Mouse (Mus musculus) kidney, embryonic 14.5 days (tissue): ENCODE measurements around the gene Actl6a. TPM values are rescaled to one million over a fixed set of nuclear protein-coding genes. Genes with fewer than 3 reads are reported as not detected.

Source experiments
- ATAC-seq: fragments of 200-750 bp; cut with Nextera tagmentation; 2 replicates; pipeline ENCODE4 v1.8.0; 2017; ENCODE audit warnings: moderate number of reproducible peaks, mild to moderate bottlenecking, moderate TSS enrichment, moderate library complexity; ENCODE audit not compliant: low FRiP score, low TSS enrichment
- H3K27ac ChIP-seq: fragments of 300-500 bp; sonication (generic); 2 replicates; pipeline ENCODE4 v1.5.1; 2014; ENCODE audit warnings: low read depth, mild to moderate bottlenecking, low read length, moderate library complexity, mixed read lengths
- H3K27me3 ChIP-seq: fragments of 300-500 bp; sonication (generic); 2 replicates; pipeline ENCODE4 v1.6.1; 2014; ENCODE audit warnings: mild to moderate bottlenecking, low read length; ENCODE audit not compliant: control insufficient read depth, insufficient read depth
- H3K36me3 ChIP-seq: fragments of 300-500 bp; sonication (generic); 2 replicates; pipeline ENCODE4 v1.6.1; 2014; ENCODE audit warnings: low read length, mixed read lengths; ENCODE audit not compliant: control insufficient read depth, insufficient read depth
- H3K4me1 ChIP-seq: fragments of 300-500 bp; sonication (generic); 2 replicates; pipeline ENCODE4 v1.6.1; 2014; ENCODE audit warnings: low read length, mixed read lengths; ENCODE audit not compliant: control insufficient read depth, insufficient read depth
- H3K4me2 ChIP-seq: fragments of 300-500 bp; sonication (generic); replicated peaks from 2 replicates; pipeline ENCODE4 v1.6.1; 2014; ENCODE audit warnings: low read depth, mild to moderate bottlenecking, low read length
- H3K4me3 ChIP-seq: fragments of 300-500 bp; sonication (generic); 2 replicates; pipeline ENCODE4 v1.5.1; 2014; ENCODE audit warnings: mild to moderate bottlenecking, low read length
- H3K9ac ChIP-seq: fragments of 300-500 bp; sonication (generic); 2 replicates; pipeline ENCODE4 v1.6.1; 2014; ENCODE audit warnings: low read depth, mild to moderate bottlenecking, low read length, moderate library complexity
- H3K9me3 ChIP-seq: fragments of 300-500 bp; sonication (generic); 2 replicates; pipeline ENCODE4 v1.6.1; 2016; ENCODE audit warnings: low read length; ENCODE audit not compliant: control insufficient read depth
- whole genome bisulfite sequencing: fragments of 180-500 bp; shearing (Covaris S2); extraction: QIAGEN DNeasy Blood & Tissue Kit; methylation state at CpG from one replicate; pipeline ENCODE4 v1.1.7; 2014; 5-methylcytosine and 5-hydroxymethylcytosine counted together
- polyA plus RNA-seq: library from polyadenylated mRNA; unstranded; fragments of >200 nt; fragmentation: Nextera tagmentation; extraction: Ambion mirVana; gene quantifications from 2 replicates; pipeline ENCODE4 v1.2.1, GENCODE M21; 2014

Actl6a gene
- polyA plus RNA-seq, 1 experiment from 2014 or later: 214 TPM

GRCm38 (mm10) chr3:32749820-32750579 is 43.9 kb downstream of the Actl6a start:
- no peak for ATAC-seq
- Histone ChIP-seq H3K27me3 (no peaks in the 10 kb centered on the region), H3K9ac (no peak overlapping the region), H3K27ac (no peak overlapping the region), H3K4me1 (no peaks in the 10 kb centered on the region), H3K4me2 (no peak overlapping the region), H3K36me3 (peaks cover 66% of the 10 kb centered on the region), H3K4me3 (no peak overlapping the region), H3K9me3 (no peaks in the 10 kb centered on the region)
- WGBS: 92% methylated on average over 4 of the region's 4 CpGs

- H3K9me3 ChIP-seq: no peaks in the 10 kb centered on the region
- peaks cover 38% of the 10 kb centered on the region for H3K36me3 ChIP-seq
- no peak overlapping the region for H3K27ac ChIP-seq
- H3K4me3 ChIP-seq: no peak overlapping the region
- H3K9ac ChIP-seq: no peak overlapping the region
- no peaks in the 10 kb centered on the region for H3K27me3 ChIP-seq
- H3K4me1 ChIP-seq: no peaks in the 10 kb centered on the region
- no peak for ATAC-seq
- 96% methylated on average over 3 of the region's 3 CpGs for WGBS
- no peak overlapping the region for H3K4me2 ChIP-seq
Observed at GRCm38 (mm10) chr3:32754384-32754915, 48.4 kb downstream of the Actl6a start.

GRCm38 (mm10) chr3:32759212-32759611 is 53.1 kb downstream of the Actl6a start:
- Histone ChIP-seq H3K4me3 (no peak overlapping the region), H3K9me3 (no peaks in the 10 kb centered on the region), H3K27ac (no peak overlapping the region), H3K4me1 (no peaks in the 10 kb centered on the region), H3K36me3 (0 out of 2 replicates have a peak, but pooled peaks cover 3% of the 10 kb centered on the region), H3K27me3 (no peaks in the 10 kb centered on the region), H3K9ac (no peak overlapping the region), H3K4me2 (no peak overlapping the region)
- WGBS: 69% methylated on average over 5 of the region's 5 CpGs
- ATAC-seq: no peak

DNA sequence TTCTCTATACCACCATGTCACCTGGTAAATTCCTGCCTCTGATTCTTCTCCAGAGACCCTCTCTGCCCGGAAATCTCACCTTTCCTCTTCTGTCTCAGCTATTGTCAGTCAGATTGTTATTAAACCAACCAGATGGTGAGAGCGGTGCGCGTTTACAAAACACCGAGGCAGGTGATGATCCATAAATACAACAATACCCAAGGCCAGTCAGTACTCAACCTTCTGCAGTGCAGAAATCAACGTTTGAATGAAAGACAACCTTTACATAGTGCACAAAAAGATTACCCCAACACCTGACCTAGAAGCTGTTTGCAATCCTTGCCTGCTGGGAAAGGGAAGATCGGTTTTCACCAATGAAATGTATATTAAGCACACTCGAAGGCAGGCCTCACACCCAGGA is 56.9 kb downstream of the Actl6a start:
- no peak for ATAC-seq
- Histone ChIP-seq H3K9ac (no peak overlapping the region), H3K27me3 (no peaks in the 10 kb centered on the region), H3K4me2 (no peak overlapping the region), H3K4me3 (no peak overlapping the region), H3K4me1 (no peaks in the 10 kb centered on the region), H3K27ac (no peak overlapping the region), H3K36me3 (no peaks in the 10 kb centered on the region), H3K9me3 (no peaks in the 10 kb centered on the region)
- WGBS: 59% methylated on average over 8 of the region's 8 CpGs

GRCm38 (mm10) chr3:32763902-32764301 is 57.8 kb downstream of the Actl6a start:
- no peaks in the 10 kb centered on the region for H3K4me1 ChIP-seq
- no peaks in the 10 kb centered on the region for H3K27me3 ChIP-seq
- no peak overlapping the region for H3K4me3 ChIP-seq
- H3K4me2 ChIP-seq: no peak overlapping the region
- H3K36me3 ChIP-seq: no peaks in the 10 kb centered on the region
- H3K27ac ChIP-seq: no peak overlapping the region
- no peaks in the 10 kb centered on the region for H3K9me3 ChIP-seq
- ATAC-seq: no peak
- 41% methylated on average over 7 of the region's 7 CpGs for WGBS
- H3K9ac ChIP-seq: no peak overlapping the region

- ATAC-seq: no peak
- H3K4me3 ChIP-seq: no peak overlapping the region
- no peak overlapping the region for H3K27ac ChIP-seq
- H3K27me3 ChIP-seq: no peaks in the 10 kb centered on the region
- no peak overlapping the region for H3K9ac ChIP-seq
- no peaks in the 10 kb centered on the region for H3K9me3 ChIP-seq
- 83% methylated on average over 2 of the region's 2 CpGs for WGBS
- H3K4me1 ChIP-seq: no peaks in the 10 kb centered on the region
- H3K36me3 ChIP-seq: no peaks in the 10 kb centered on the region
- H3K4me2 ChIP-seq: no peak overlapping the region
Observed at GRCm38 (mm10) chr3:32770781-32771180, 64.7 kb downstream of the Actl6a start.

Other genes with a start within 250 kb of the Actl6a start
- gene Kcnmb3, start 214.1 kb upstream of the Actl6a start, polyA plus RNA-seq: not detected in 2 replicates
- 44.4 and 44.5 TPM in 2 replicates for gene Zfp639, start 196.0 kb upstream of the Actl6a start, polyA plus RNA-seq
- 17.8 and 29.6 TPM in 2 replicates for gene Mfn1, start 176.8 kb upstream of the Actl6a start, polyA plus RNA-seq
- 36.4 and 43.8 TPM in 2 replicates for gene Gnb4, start 89.7 kb upstream of the Actl6a start, polyA plus RNA-seq
- 358 and 449 TPM in 2 replicates for gene Ndufb5, start 30.7 kb downstream of the Actl6a start, polyA plus RNA-seq
- gene Mrpl47, start 31.3 kb downstream of the Actl6a start, polyA plus RNA-seq: 35.7 and 55.2 TPM in 2 replicates
- gene Usp13, start 111.2 kb downstream of the Actl6a start, polyA plus RNA-seq: 2.4 and 4.7 TPM in 2 replicates